Mouse (Mus musculus): ENCODE results near the gene Apbb2. TPM values are rescaled to one million over a fixed set of nuclear protein-coding genes. Genes with fewer than 3 reads are reported as not detected.
A peak's percentile ranks its signal among the peaks of the same experiment; 100 is the strongest.

Apbb2 gene
- polyA plus RNA-seq, 1 experiment = 1.2 TPM

GRCm38 (mm10) chr5:66327949-66328726 lies 290.4 kb downstream of the Apbb2 start:
- Histone ChIP-seq H3K27ac (ENCODE audit: control insufficient read depth, insufficient read depth, low read depth, low read length) (no peak overlapping the region), H3K36me3 (ENCODE audit: control insufficient read depth, insufficient read depth, low read length) (no peaks in the 10 kb centered on the region), H3K4me1 (ENCODE audit: control insufficient read depth, insufficient read depth, low read length) (no peaks in the 10 kb centered on the region), H3K4me3 (ENCODE audit: control insufficient read depth, low read depth, low read length) (no peak overlapping the region), H3K27me3 (ENCODE audit: control insufficient read depth, insufficient read depth, low read length) (no peaks in the 10 kb centered on the region)
- no peak for TF ChIP-seq CTCF (IDR thresholded peaks at IDR 0.05; ENCODE audit: control insufficient read depth, insufficient read depth, insufficient replicate concordance, low read depth, low read length)

DNA sequence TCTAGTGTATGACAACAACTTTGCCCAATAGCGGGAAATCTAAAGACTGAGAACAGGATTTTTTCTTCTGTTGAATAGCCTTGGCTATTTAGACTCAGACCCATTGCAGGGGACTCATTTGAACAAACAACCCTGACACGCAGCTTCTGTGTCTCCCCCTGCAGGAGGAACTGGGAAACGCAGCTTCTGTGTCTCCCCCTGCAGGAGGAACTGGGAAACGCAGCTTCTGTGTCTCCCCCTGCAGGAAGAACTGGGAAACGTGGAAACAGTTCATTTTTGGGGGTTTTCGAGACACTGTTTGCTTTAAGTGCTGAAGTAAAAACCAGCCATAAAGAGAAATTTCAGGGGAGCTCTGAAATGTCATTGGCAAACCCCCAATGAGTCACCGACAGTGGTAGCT lies 292.2 kb downstream of the Apbb2 start:
- peak; percentile 90 for TF ChIP-seq CTCF (IDR thresholded peaks at IDR 0.05; ENCODE audit: control insufficient read depth, insufficient read depth, insufficient replicate concordance, low read depth, low read length)
- no peak for TF ChIP-seq POLR2A (IDR thresholded peaks at IDR 0.05; ENCODE audit: control insufficient read depth, low read depth, low read length)
- Histone ChIP-seq H3K4me1 (ENCODE audit: control insufficient read depth, insufficient read depth, low read length) (no peaks in the 10 kb centered on the region), H3K27ac (ENCODE audit: control insufficient read depth, insufficient read depth, low read depth, low read length) (no peak overlapping the region), H3K4me3 (ENCODE audit: control insufficient read depth, low read depth, low read length) (no peak overlapping the region), H3K27me3 (ENCODE audit: control insufficient read depth, insufficient read depth, low read length) (no peaks in the 10 kb centered on the region), H3K36me3 (ENCODE audit: control insufficient read depth, insufficient read depth, low read length) (no peaks in the 10 kb centered on the region)

DNA sequence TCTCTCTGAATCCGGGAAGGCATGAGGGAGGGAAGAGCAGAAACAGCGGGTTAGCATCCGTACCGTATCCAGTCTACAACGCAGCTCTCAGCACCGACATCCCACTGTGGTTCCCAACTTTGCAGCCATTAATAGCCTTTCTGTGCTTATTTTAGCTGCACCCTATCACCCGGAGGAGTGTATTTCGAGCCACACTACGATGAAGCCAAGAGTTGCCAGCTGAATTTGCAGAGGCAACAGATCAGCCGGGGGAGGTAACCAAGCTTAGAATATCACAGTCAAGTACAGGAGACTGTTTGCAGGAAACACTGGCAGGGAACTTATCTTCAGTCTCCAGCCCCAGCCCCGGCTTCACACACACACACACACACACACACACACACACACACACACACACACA lies 295.0 kb downstream of the Apbb2 start:
- Histone ChIP-seq H3K4me1 (ENCODE audit: control insufficient read depth, insufficient read depth, low read length) (no peaks in the 10 kb centered on the region), H3K36me3 (ENCODE audit: control insufficient read depth, insufficient read depth, low read length) (no peaks in the 10 kb centered on the region), H3K27me3 (ENCODE audit: control insufficient read depth, insufficient read depth, low read length) (no peaks in the 10 kb centered on the region), H3K27ac (ENCODE audit: control insufficient read depth, insufficient read depth, low read depth, low read length) (no peak overlapping the region), H3K4me3 (ENCODE audit: control insufficient read depth, low read depth, low read length) (no peak overlapping the region)
- TF ChIP-seq POLR2A (IDR thresholded peaks at IDR 0.05; ENCODE audit: control insufficient read depth, low read depth, low read length) (no peak), CTCF (IDR thresholded peaks at IDR 0.05; ENCODE audit: control insufficient read depth, insufficient read depth, insufficient replicate concordance, low read depth, low read length) (no peak)

DNA sequence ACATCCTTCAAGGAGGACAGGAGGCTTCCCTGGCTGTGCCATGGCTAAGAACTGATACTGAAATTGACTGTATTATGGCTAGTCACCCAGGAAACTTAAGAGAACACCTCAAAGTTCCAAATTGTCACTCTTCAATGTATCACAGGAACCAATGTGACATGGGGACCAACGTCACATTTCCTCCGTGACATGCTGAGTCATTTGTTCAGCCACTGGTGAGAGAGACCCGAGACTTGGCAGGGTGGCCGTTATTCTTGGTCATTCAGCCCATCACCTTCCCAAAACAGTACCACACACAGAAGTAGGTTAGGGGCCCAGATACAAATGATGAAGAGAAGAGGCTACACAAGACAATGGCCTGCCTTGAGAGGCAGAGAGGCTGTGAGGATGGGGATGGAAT lies 295.5 kb downstream of the Apbb2 start:
- Histone ChIP-seq H3K27ac (ENCODE audit: control insufficient read depth, insufficient read depth, low read depth, low read length) (no peak overlapping the region), H3K4me3 (ENCODE audit: control insufficient read depth, low read depth, low read length) (no peak overlapping the region), H3K36me3 (ENCODE audit: control insufficient read depth, insufficient read depth, low read length) (no peaks in the 10 kb centered on the region), H3K4me1 (ENCODE audit: control insufficient read depth, insufficient read depth, low read length) (no peaks in the 10 kb centered on the region), H3K27me3 (ENCODE audit: control insufficient read depth, insufficient read depth, low read length) (no peaks in the 10 kb centered on the region)
- TF ChIP-seq CTCF (IDR thresholded peaks at IDR 0.05; ENCODE audit: control insufficient read depth, insufficient read depth, insufficient replicate concordance, low read depth, low read length) (no peak), POLR2A (IDR thresholded peaks at IDR 0.05; ENCODE audit: control insufficient read depth, low read depth, low read length) (no peak)

GRCm38 (mm10) chr5:66319827-66320404 lies 298.7 kb downstream of the Apbb2 start:
- Histone ChIP-seq H3K4me3 (ENCODE audit: control insufficient read depth, low read depth, low read length) (no peak overlapping the region), H3K4me1 (ENCODE audit: control insufficient read depth, insufficient read depth, low read length) (no peaks in the 10 kb centered on the region), H3K27ac (ENCODE audit: control insufficient read depth, insufficient read depth, low read depth, low read length) (no peak overlapping the region), H3K36me3 (ENCODE audit: control insufficient read depth, insufficient read depth, low read length) (no peaks in the 10 kb centered on the region), H3K27me3 (ENCODE audit: control insufficient read depth, insufficient read depth, low read length) (no peaks in the 10 kb centered on the region)
- TF ChIP-seq POLR2A (IDR thresholded peaks at IDR 0.05; ENCODE audit: control insufficient read depth, low read depth, low read length) = no peak
- TF ChIP-seq CTCF (IDR thresholded peaks at IDR 0.05; ENCODE audit: control insufficient read depth, insufficient read depth, insufficient replicate concordance, low read depth, low read length) = no peak

- TF ChIP-seq CTCF (IDR thresholded peaks at IDR 0.05; ENCODE audit: control insufficient read depth, insufficient read depth, insufficient replicate concordance, low read depth, low read length) (peak; percentile 55; the same call in 1 of the 2 replicates), POLR2A (IDR thresholded peaks at IDR 0.05; ENCODE audit: control insufficient read depth, low read depth, low read length) (no peak)
- Histone ChIP-seq H3K4me3 (ENCODE audit: control insufficient read depth, low read depth, low read length) (no peak overlapping the region), H3K4me1 (ENCODE audit: control insufficient read depth, insufficient read depth, low read length) (no peaks in the 10 kb centered on the region), H3K27ac (ENCODE audit: control insufficient read depth, insufficient read depth, low read depth, low read length) (no peak overlapping the region), H3K36me3 (ENCODE audit: control insufficient read depth, insufficient read depth, low read length) (no peaks in the 10 kb centered on the region), H3K27me3 (ENCODE audit: control insufficient read depth, insufficient read depth, low read length) (no peaks in the 10 kb centered on the region)
These were observed 299.2 kb downstream of the Apbb2 start for GRCm38 (mm10) chr5:66319341-66319740.

DNA sequence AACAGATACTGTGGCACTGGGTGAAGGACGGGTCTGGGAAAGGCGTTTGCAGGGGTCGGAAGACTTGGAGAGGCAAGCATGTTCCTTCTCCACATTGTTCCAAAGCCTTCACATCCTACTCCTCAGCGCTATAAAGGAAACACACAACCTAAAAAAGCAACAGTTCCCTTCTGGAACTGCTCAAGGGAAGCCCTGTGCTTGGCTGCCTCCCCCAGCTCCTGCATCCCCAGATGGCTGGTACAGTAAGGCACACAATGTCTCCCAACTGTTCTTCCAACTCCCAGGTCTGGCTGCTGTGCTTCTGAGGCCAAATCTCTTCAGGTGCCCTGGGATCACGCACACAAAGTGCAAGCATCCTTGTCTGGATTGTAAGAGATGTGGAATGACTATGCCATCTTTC lies 302.8 kb downstream of the Apbb2 start:
- no peaks in the 10 kb centered on the region for H3K36me3 ChIP-seq (ENCODE audit: control insufficient read depth, insufficient read depth, low read length)
- no peak overlapping the region for H3K4me3 ChIP-seq (ENCODE audit: control insufficient read depth, low read depth, low read length)
- H3K27me3 ChIP-seq (ENCODE audit: control insufficient read depth, insufficient read depth, low read length) = no peaks in the 10 kb centered on the region
- TF ChIP-seq POLR2A (IDR thresholded peaks at IDR 0.05; ENCODE audit: control insufficient read depth, low read depth, low read length) = no peak
- TF ChIP-seq CTCF (IDR thresholded peaks at IDR 0.05; ENCODE audit: control insufficient read depth, insufficient read depth, insufficient replicate concordance, low read depth, low read length) = no peak
- no peak overlapping the region for H3K27ac ChIP-seq (ENCODE audit: control insufficient read depth, insufficient read depth, low read depth, low read length)
- no peaks in the 10 kb centered on the region for H3K4me1 ChIP-seq (ENCODE audit: control insufficient read depth, insufficient read depth, low read length)
